Mouse (Mus musculus) midbrain, embryonic 16.5 days (tissue): ENCODE data around the gene Rcan1. TPM values are rescaled to one million over a fixed set of nuclear protein-coding genes. Genes with fewer than 3 reads are reported as not detected.

Experiments
- ATAC-seq: fragments of 200-750 bp; cut with Nextera tagmentation; 2 replicates; pipeline ENCODE4 v1.8.0; 2017; ENCODE audit warnings: moderate TSS enrichment
- H3K27ac ChIP-seq: fragments of 300-500 bp; sonication (generic); 2 replicates; pipeline ENCODE4 v1.5.1; 2014; ENCODE audit warnings: mild to moderate bottlenecking, low read length, mixed read lengths
- H3K27me3 ChIP-seq: fragments of 300-500 bp; sonication (generic); 2 replicates; pipeline ENCODE4 v1.6.1; 2014; ENCODE audit warnings: low read depth, low read length, mixed read lengths; ENCODE audit not compliant: control insufficient read depth, insufficient read depth
- H3K36me3 ChIP-seq: fragments of 300-500 bp; sonication (generic); 2 replicates; pipeline ENCODE4 v1.6.1; 2014; ENCODE audit warnings: mild to moderate bottlenecking, low read length, moderate library complexity, mixed read lengths; ENCODE audit not compliant: control insufficient read depth, insufficient read depth
- H3K4me1 ChIP-seq: fragments of 300-500 bp; sonication (generic); 2 replicates; pipeline ENCODE4 v1.6.1; 2014; ENCODE audit warnings: mild to moderate bottlenecking, low read length, mixed read lengths; ENCODE audit not compliant: control insufficient read depth, insufficient read depth
- H3K4me2 ChIP-seq: fragments of 300-500 bp; sonication (generic); 2 replicates; pipeline ENCODE4 v1.6.1; 2014; ENCODE audit warnings: mild to moderate bottlenecking, low read length, mixed read lengths
- H3K4me3 ChIP-seq: fragments of 300-500 bp; sonication (generic); 2 replicates; pipeline ENCODE4 v1.5.1; 2014; ENCODE audit warnings: low read depth, mild to moderate bottlenecking, low read length, moderate library complexity, mixed read lengths
- H3K9ac ChIP-seq: fragments of 300-500 bp; sonication (generic); 2 replicates; pipeline ENCODE4 v1.6.1; 2014; ENCODE audit warnings: low read depth, low read length, mixed read lengths
- H3K9me3 ChIP-seq: fragments of 300-500 bp; sonication (generic); replicated peaks from 2 replicates; pipeline ENCODE4 v1.6.1; 2014; ENCODE audit warnings: mild to moderate bottlenecking, low read length, mixed read lengths; ENCODE audit not compliant: control insufficient read depth, poor library complexity, severe bottlenecking
- WGBS: fragments of 180-500 bp; shearing (Covaris S2); extraction: QIAGEN DNeasy Blood & Tissue Kit; methylation state at CpG from one replicate; pipeline ENCODE4 v1.1.7; 2014; 5-methylcytosine and 5-hydroxymethylcytosine counted together
- polyA plus RNA-seq: library from polyadenylated mRNA; unstranded; fragments of >200 nt; fragmentation: Nextera tagmentation; extraction: Ambion mirVana; gene quantifications from 2 replicates; pipeline ENCODE4 v1.2.1, GENCODE M21; 2015

The Rcan1 gene
- polyA plus RNA-seq, 1 experiment from 2014 or later = 80.8 TPM

GRCm38 (mm10) chr16:92478561-92479150 is 8.0 kb upstream of the Rcan1 start:
- 0 out of 2 replicates have a peak, but pooled peaks cover 3% of the 10 kb centered on the region for H3K4me1 ChIP-seq
- 7% methylated on average over 20 of the region's 23 CpGs for WGBS
- peak overlapping the region; percentile 51 for H3K4me2 ChIP-seq
- no peaks in the 10 kb centered on the region for H3K36me3 ChIP-seq
- no peak overlapping the region for H3K9ac ChIP-seq
- no peak overlapping the region for H3K27ac ChIP-seq
- no peaks in the 10 kb centered on the region for H3K9me3 ChIP-seq
- H3K27me3 ChIP-seq = 0 out of 2 replicates have a peak, but pooled peaks cover 6% of the 10 kb centered on the region
- peak; percentile 48; the same call in 1 of the 2 replicates for ATAC-seq
- H3K4me3 ChIP-seq = peak overlapping the region; percentile 29

GRCm38 (mm10) chr16:92475093-92475860 is 4.6 kb upstream of the Rcan1 start:
- H3K27ac ChIP-seq = no peak overlapping the region
- H3K4me3 ChIP-seq = no peak overlapping the region
- H3K27me3 ChIP-seq = 0 out of 2 replicates have a peak, but pooled peaks cover 6% of the 10 kb centered on the region
- H3K9me3 ChIP-seq = no peaks in the 10 kb centered on the region
- H3K4me1 ChIP-seq = 0 out of 2 replicates have a peak, but pooled peaks cover 3% of the 10 kb centered on the region
- H3K4me2 ChIP-seq = no peak overlapping the region
- ATAC-seq = no peak
- no peaks in the 10 kb centered on the region for H3K36me3 ChIP-seq
- WGBS = 57% methylated on average over 25 of the region's 25 CpGs
- H3K9ac ChIP-seq = no peak overlapping the region

- H3K4me2 ChIP-seq = no peak overlapping the region
- no peak for ATAC-seq
- no peak overlapping the region for H3K27ac ChIP-seq
- no peak overlapping the region for H3K9ac ChIP-seq
- H3K4me1 ChIP-seq = no peaks in the 10 kb centered on the region
- 0 out of 2 replicates have a peak, but pooled peaks cover 3% of the 10 kb centered on the region for H3K27me3 ChIP-seq
- 81% methylated on average over 3 of the region's 3 CpGs for WGBS
- no peak overlapping the region for H3K4me3 ChIP-seq
- no peaks in the 10 kb centered on the region for H3K36me3 ChIP-seq
- no peaks in the 10 kb centered on the region for H3K9me3 ChIP-seq
Observed at GRCm38 (mm10) chr16:92472898-92473297, 2.2 kb upstream of the Rcan1 start.

GRCm38 (mm10) chr16:92468459-92468858 is 2.2 kb downstream of the Rcan1 start:
- Histone ChIP-seq H3K27me3 (no peaks in the 10 kb centered on the region), H3K4me2 (no peak overlapping the region)
- WGBS = 81% methylated on average over 14 of the region's 14 CpGs

GRCm38 (mm10) chr16:92467041-92467440 is 3.6 kb downstream of the Rcan1 start:
- Histone ChIP-seq H3K9me3 (no peaks in the 10 kb centered on the region), H3K4me2 (no peak overlapping the region), H3K36me3 (no peaks in the 10 kb centered on the region), H3K9ac (no peak overlapping the region), H3K27ac (no peak overlapping the region), H3K27me3 (no peaks in the 10 kb centered on the region), H3K4me1 (peaks cover 21% of the 10 kb centered on the region), H3K4me3 (no peak overlapping the region)
- 72% methylated on average over 5 of the region's 5 CpGs for WGBS
- no peak for ATAC-seq

More at GRCm38 (mm10) chr16:92468459-92468858, 2.2 kb downstream of the Rcan1 start:
- Histone ChIP-seq H3K36me3 (no peaks in the 10 kb centered on the region), H3K9ac (no peak overlapping the region), H3K4me3 (no peak overlapping the region), H3K9me3 (no peaks in the 10 kb centered on the region), H3K27ac (no peak overlapping the region), H3K4me1 (peaks cover 14% of the 10 kb centered on the region)
- ATAC-seq = no peak

- Histone ChIP-seq H3K27me3 (no peaks in the 10 kb centered on the region), H3K9me3 (no peaks in the 10 kb centered on the region), H3K9ac (peak overlapping the region; percentile 89), H3K27ac (peak overlapping the region; percentile 82), H3K4me2 (peak overlapping the region; percentile 76), H3K4me3 (peak overlapping the region; percentile 98), H3K36me3 (no peaks in the 10 kb centered on the region), H3K4me1 (peaks cover 21% of the 10 kb centered on the region)
- under 1% methylated on average over 71 of the region's 94 CpGs for WGBS
- peak; percentile 99 for ATAC-seq
Observed at GRCm38 (mm10) chr16:92465642-92466526, 4.8 kb downstream of the Rcan1 start.

GRCm38 (mm10) chr16:92465226-92465625 is 5.4 kb downstream of the Rcan1 start:
- Histone ChIP-seq H3K9ac (peak overlapping the region; percentile 89), H3K9me3 (no peaks in the 10 kb centered on the region), H3K4me3 (peak overlapping the region; percentile 98), H3K36me3 (no peaks in the 10 kb centered on the region), H3K4me1 (peaks cover 21% of the 10 kb centered on the region), H3K4me2 (peak overlapping the region; percentile 76), H3K27me3 (no peaks in the 10 kb centered on the region), H3K27ac (peak overlapping the region; percentile 82)
- WGBS = 2% methylated on average over 10 of the region's 10 CpGs
- no peak for ATAC-seq

- ATAC-seq = no peak
- H3K36me3 ChIP-seq = no peaks in the 10 kb centered on the region
- 19% methylated on average over 14 of the region's 14 CpGs for WGBS
- no peaks in the 10 kb centered on the region for H3K27me3 ChIP-seq
- H3K9ac ChIP-seq = peak overlapping the region; percentile 89
- H3K4me3 ChIP-seq = peak overlapping the region; percentile 98
- H3K9me3 ChIP-seq = no peaks in the 10 kb centered on the region
- H3K27ac ChIP-seq = peak overlapping the region; percentile 82; the same call in 1 of the 2 replicates
- H3K4me1 ChIP-seq = peaks cover 21% of the 10 kb centered on the region
- peak overlapping the region; percentile 76 for H3K4me2 ChIP-seq
Observed at GRCm38 (mm10) chr16:92464390-92464972, 6.2 kb downstream of the Rcan1 start.
